Mouse (Mus musculus) kidney, adult 9 months (tissue): ENCODE data around the gene Aktip.

Experiments
- DNase-seq: peaks from one replicate; pipeline ENCODE4 v3.0.0; 2022

Aktip gene

GRCm38 (mm10) chr8:91199876-91200275, at the start of gene Aktip:
TSS of gene Aktip (minus strand) at chr8:91199976.
- DNase-seq, result no peak

GRCm38 (mm10) chr8:91245821-91246454, 46.2 kb upstream of the Aktip start:
- no peak for DNase-seq

GRCm38 (mm10) chr8:91242721-91243120, 42.9 kb upstream of the Aktip start:
- no peak for DNase-seq

GRCm38 (mm10) chr8:91241873-91242519, 42.2 kb upstream of the Aktip start:
- DNase-seq, result no peak

- no peak for DNase-seq
Measured at GRCm38 (mm10) chr8:91241371-91241770, 41.6 kb upstream of the Aktip start.

- DNase-seq, result no peak
Measured at GRCm38 (mm10) chr8:91237191-91237590, 37.4 kb upstream of the Aktip start.

- DNase-seq, result no peak
Measured at GRCm38 (mm10) chr8:91234097-91234496, 34.3 kb upstream of the Aktip start.

- DNase-seq, result peak; percentile 2
Measured at GRCm38 (mm10) chr8:91227421-91227841, 27.7 kb upstream of the Aktip start.

GRCm38 (mm10) chr8:91224227-91224626, 24.5 kb upstream of the Aktip start:
- DNase-seq, result no peak

- DNase-seq, result no peak
Measured at GRCm38 (mm10) chr8:91221841-91222240, 22.1 kb upstream of the Aktip start.

GRCm38 (mm10) chr8:91218271-91218670, 18.5 kb upstream of the Aktip start:
- DNase-seq, result no peak

- no peak for DNase-seq
Measured at GRCm38 (mm10) chr8:91217062-91217905, 17.5 kb upstream of the Aktip start.

GRCm38 (mm10) chr8:91214287-91214686, 14.5 kb upstream of the Aktip start:
- no peak for DNase-seq

GRCm38 (mm10) chr8:91212948-91213347, 13.2 kb upstream of the Aktip start:
- no peak for DNase-seq

GRCm38 (mm10) chr8:91209658-91210057, 9.9 kb upstream of the Aktip start:
- DNase-seq, result no peak

GRCm38 (mm10) chr8:91207676-91208075, 7.9 kb upstream of the Aktip start:
- no peak for DNase-seq

GRCm38 (mm10) chr8:91205897-91206296, 6.1 kb upstream of the Aktip start:
- DNase-seq, result no peak

GRCm38 (mm10) chr8:91201184-91201583, 1.4 kb upstream of the Aktip start:
- no peak for DNase-seq

- DNase-seq, result no peak
Measured at GRCm38 (mm10) chr8:91198036-91198435, 1.7 kb downstream of the Aktip start.

GRCm38 (mm10) chr8:91197233-91197632, 2.5 kb downstream of the Aktip start:
- peak; percentile 11 for DNase-seq

GRCm38 (mm10) chr8:91196661-91197060, 3.1 kb downstream of the Aktip start:
- DNase-seq, result no peak

GRCm38 (mm10) chr8:91194081-91194480, 5.7 kb downstream of the Aktip start:
- DNase-seq, result no peak

- DNase-seq, result no peak
Measured at GRCm38 (mm10) chr8:91192941-91193340, 6.8 kb downstream of the Aktip start.

- DNase-seq, result peak; percentile 30
Measured at GRCm38 (mm10) chr8:91190816-91191340, 8.9 kb downstream of the Aktip start.
